Mouse (Mus musculus) adrenal gland, adult (tissue): ENCODE results near the gene Olfr747.
"Not testable (repeated sequence)": the region's sequence is repeated elsewhere in the genome, so short reads cannot be mapped to it uniquely, and the experiment has no call there.

Source experiments
- DNase-seq, 2 experiments: peaks; one replicate each; pipeline ENCODE4 v3.0.0; 2022 to 2023; ENCODE audit warnings: low spot score in 1 of 2; ENCODE audit not compliant: inconsistent age in 2 of 2

Gene Olfr747

GRCm38 (mm10) chr14:50693106-50693505, at the start of gene Olfr747:
Gene Olfr747 (minus strand): TSS chr14:50693206.
- no peak for DNase-seq

GRCm38 (mm10) chr14:50741584-50741983, 48.6 kb upstream of the Olfr747 start:
- no peak for DNase-seq

GRCm38 (mm10) chr14:50740334-50740733, 47.3 kb upstream of the Olfr747 start:
- DNase-seq = no peak

GRCm38 (mm10) chr14:50722371-50722770, 29.4 kb upstream of the Olfr747 start:
- peak; percentile 62 to 73 for DNase-seq

- not testable (repeated sequence) for DNase-seq
Measured at GRCm38 (mm10) chr14:50719875-50720274, 26.9 kb upstream of the Olfr747 start.

- no peak for DNase-seq
Measured at GRCm38 (mm10) chr14:50707073-50707472, 14.1 kb upstream of the Olfr747 start, which contains the start of gene Olfr748. Gene Olfr748 (plus strand): TSS chr14:50707373.

GRCm38 (mm10) chr14:50646783-50647182, 46.2 kb downstream of the Olfr747 start, which contains the start of gene Olfr746:
Gene Olfr746 (plus strand): TSS chr14:50647083.
- no peak for DNase-seq

GRCm38 (mm10) chr14:50639088-50639487, 53.9 kb downstream of the Olfr747 start, which contains the start of gene Olfr745:
Gene Olfr745 (plus strand): TSS chr14:50639388.
- no peak for DNase-seq
